Mouse (Mus musculus): ENCODE data around the gene Zc3h4.

- TF ChIP-seq POLR2A (IDR thresholded peaks at IDR 0.05; ENCODE audit: control insufficient read depth, low read depth, low read length) = no peak
- TF ChIP-seq CTCF (IDR thresholded peaks at IDR 0.05; ENCODE audit: control insufficient read depth, insufficient read depth, insufficient replicate concordance, low read depth, low read length) = no peak
These were observed 61.0 kb downstream of the Zc3h4 start for GRCm38 (mm10) chr7:16461705-16462104.

Data from testis, adult 2 months (tissue).